Mouse (Mus musculus) C2C12 (cell line): ENCODE measurements around the gene Styk1.

Experiments
- FOSL1 ChIP-seq: IDR thresholded peaks from one replicate; pipeline ENCODE4 v1.8.0; 2011; ENCODE audit warnings: mild to moderate bottlenecking, low read length; ENCODE audit not compliant: poor library complexity, insufficient read depth, severe bottlenecking
- MAX ChIP-seq: IDR thresholded peaks from one replicate; pipeline ENCODE4 v1.6.1; 2011; ENCODE audit warnings: mild to moderate bottlenecking, control low read depth

DNA sequence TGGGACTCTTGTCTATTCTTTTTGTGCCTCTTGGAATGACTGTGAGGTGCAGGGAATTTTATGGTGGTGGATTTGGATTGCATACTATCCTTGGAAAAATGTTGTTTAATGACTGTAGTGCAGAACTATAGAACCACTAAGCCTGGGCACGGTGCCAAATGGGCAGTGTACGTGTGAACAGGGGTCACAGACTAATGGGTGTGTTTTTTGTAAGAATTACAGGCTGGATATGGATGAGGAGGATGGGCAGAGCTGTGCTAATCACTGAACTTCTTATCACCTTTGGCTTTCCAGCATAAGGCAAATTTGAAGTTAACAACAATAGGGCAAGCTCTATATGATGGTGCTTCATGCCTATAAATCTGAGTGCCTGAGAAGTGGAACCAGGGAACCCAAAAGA is 49.6 kb upstream of the Styk1 start:
- TF ChIP-seq MAX (no peak), FOSL1 (no peak)
